8 mouse cellular contexts compared by ENCODE assay signal in the genomic region with DNA sequence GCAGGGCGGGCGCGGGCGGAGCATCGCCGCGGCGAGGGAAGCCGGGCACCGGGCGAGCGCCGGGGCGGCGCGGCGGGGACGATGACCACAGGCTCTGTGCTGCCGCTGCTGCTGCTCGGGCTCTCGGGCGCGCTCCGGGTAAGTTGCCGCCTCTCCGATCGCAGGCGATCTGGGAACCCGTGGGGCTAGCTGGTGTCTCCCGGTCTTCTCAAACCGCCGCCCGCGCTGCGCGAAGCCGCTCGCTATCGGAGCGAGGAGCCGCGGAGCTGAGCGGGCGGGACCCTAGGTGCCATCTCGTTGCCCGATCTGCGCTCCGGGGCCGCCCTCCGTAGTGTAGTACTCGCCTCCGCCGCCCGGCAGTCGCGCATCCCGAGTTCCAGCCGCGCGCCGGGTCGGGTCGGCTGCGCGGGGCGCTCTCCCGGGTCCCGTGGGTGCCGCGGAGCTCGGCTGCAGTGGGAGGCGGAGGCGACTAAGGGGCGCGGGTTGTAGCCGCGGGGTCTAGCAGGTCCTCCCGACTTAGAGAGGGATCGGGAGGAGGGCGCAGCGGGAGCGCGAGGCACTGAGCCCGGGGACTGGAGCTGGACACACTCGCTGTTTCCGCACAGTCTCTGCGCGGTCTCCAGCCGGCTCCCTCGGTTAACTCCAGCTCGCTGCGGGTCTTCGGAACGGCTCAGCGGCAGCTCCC. TPM values are rescaled to one million over a fixed set of nuclear protein-coding genes. Genes with fewer than 3 reads are reported as not detected.
DNase-seq lines count a peak whose midpoint lies in the region; ATAC-seq lines count a peak whose summit lies in the region.

No protein-coding gene starts in this region.

- H3K9me3 ChIP-seq in forebrain, embryonic 13.5 days (replicated peaks) = no peaks in the 10 kb centered on the region
- H3K9me3 ChIP-seq in hindbrain, embryonic 12.5 days (replicated peaks) = no peaks in the 10 kb centered on the region
- no peaks in the 10 kb centered on the region for H3K9me3 ChIP-seq in limb, embryonic 12.5 days
- no peaks in the 10 kb centered on the region for H3K9me3 ChIP-seq in midbrain, embryonic 12.5 days

- under 1% methylated on average over 71 of the region's 95 CpGs for WGBS in forebrain, embryonic 13.5 days
- under 1% methylated on average over 75 of the region's 95 CpGs for WGBS in hindbrain, embryonic 12.5 days
- WGBS in limb, embryonic 12.5 days = under 1% methylated on average over 90 of the region's 95 CpGs
- WGBS in midbrain, embryonic 12.5 days = under 1% methylated on average over 94 of the region's 95 CpGs

- H3K9ac ChIP-seq in forebrain, embryonic 13.5 days = peak overlapping the region; percentile 87
- peak overlapping the region; percentile 82 for H3K9ac ChIP-seq in hindbrain, embryonic 12.5 days
- peak overlapping the region; percentile 70 for H3K9ac ChIP-seq in limb, embryonic 12.5 days (replicated peaks)
- peak overlapping the region; percentile 69 for H3K9ac ChIP-seq in midbrain, embryonic 12.5 days (replicated peaks)

- peak; percentile 54 for ATAC-seq in cerebellum, adult (ENCODE audit: insufficient number of reproducible peaks, low FRiP score, low TSS enrichment)
- ATAC-seq in forebrain, embryonic 13.5 days = peak; percentile 78
- ATAC-seq in hindbrain, embryonic 12.5 days (ENCODE audit: low FRiP score) = peak; percentile 74
- ATAC-seq in limb, embryonic 12.5 days (ENCODE audit: insufficient number of reproducible peaks, insufficient read depth, low FRiP score, low TSS enrichment, low read depth) = peak; percentile 71
- peak; percentile 80 for ATAC-seq in midbrain, embryonic 12.5 days (ENCODE audit: low FRiP score, low read depth)

- peak overlapping the region; percentile 81 for H3K4me3 ChIP-seq in forebrain, embryonic 13.5 days
- peak overlapping the region; percentile 74 for H3K4me3 ChIP-seq in hindbrain, embryonic 12.5 days
- peak overlapping the region; percentile 71 for H3K4me3 ChIP-seq in limb, embryonic 12.5 days (replicated peaks)
- H3K4me3 ChIP-seq in midbrain, embryonic 12.5 days = peak overlapping the region; percentile 74

- H3K4me1 ChIP-seq in forebrain, embryonic 13.5 days = peaks cover 35% of the 10 kb centered on the region
- peaks cover 29% of the 10 kb centered on the region for H3K4me1 ChIP-seq in hindbrain, embryonic 12.5 days
- H3K4me1 ChIP-seq in limb, embryonic 12.5 days (replicated peaks) = peaks cover 23% of the 10 kb centered on the region
- peaks cover 29% of the 10 kb centered on the region for H3K4me1 ChIP-seq in midbrain, embryonic 12.5 days

- peak overlapping the region; percentile 88 for H3K27ac ChIP-seq in forebrain, embryonic 13.5 days
- H3K27ac ChIP-seq in hindbrain, embryonic 12.5 days = peak overlapping the region; percentile 84
- H3K27ac ChIP-seq in limb, embryonic 12.5 days = peak overlapping the region; percentile 41; the same call in 1 of the 2 replicates
- H3K27ac ChIP-seq in midbrain, embryonic 12.5 days (replicated peaks) = peak overlapping the region; percentile 76

- H3K36me3 ChIP-seq in forebrain, embryonic 13.5 days (ENCODE audit: poor library complexity, severe bottlenecking) = peaks cover 8% of the 10 kb centered on the region; the same call in 1 of the 2 replicates
- H3K36me3 ChIP-seq in hindbrain, embryonic 12.5 days = no peaks in the 10 kb centered on the region
- H3K36me3 ChIP-seq in limb, embryonic 12.5 days = no peaks in the 10 kb centered on the region
- H3K36me3 ChIP-seq in midbrain, embryonic 12.5 days = no peaks in the 10 kb centered on the region

- peak overlapping the region; percentile 93 for H3K4me2 ChIP-seq in forebrain, embryonic 13.5 days
- peak overlapping the region; percentile 92 for H3K4me2 ChIP-seq in hindbrain, embryonic 12.5 days (replicated peaks)
- peak overlapping the region; percentile 96 for H3K4me2 ChIP-seq in limb, embryonic 12.5 days
- H3K4me2 ChIP-seq in midbrain, embryonic 12.5 days (replicated peaks) = peak overlapping the region; percentile 96

- no peak for DNase-seq in cerebellum, adult 11 months
- DNase-seq in adrenal gland, postnatal 25 days = peak; percentile 65
- DNase-seq in testis, postnatal 10 days (ENCODE audit: low spot score) = peak; percentile 55

- H3K27me3 ChIP-seq in forebrain, embryonic 13.5 days = peaks cover 8% of the 10 kb centered on the region; the same call in 1 of the 2 replicates
- peaks cover 31% of the 10 kb centered on the region for H3K27me3 ChIP-seq in hindbrain, embryonic 12.5 days
- H3K27me3 ChIP-seq in limb, embryonic 12.5 days = peaks cover 57% of the 10 kb centered on the region
- H3K27me3 ChIP-seq in midbrain, embryonic 12.5 days = peaks cover 41% of the 10 kb centered on the region

RNA-seq across cellular contexts. Expression of gene Cdh4, which starts 0.5 kb away (rescaled TPM):
- total RNA-seq in adrenal gland, postnatal 25 days (2021) = 4.4 and 5.3 TPM in 2 replicates
- polyA plus RNA-seq in forebrain, embryonic 13.5 days (2015; fragmentation: Nextera tagmentation; extraction: Ambion mirVana) = 30.3 and 43.6 TPM in 2 replicates
- polyA plus RNA-seq in hindbrain, embryonic 12.5 days (2016; fragmentation: Nextera tagmentation; extraction: Ambion mirVana) = 25.1 and 26.1 TPM in 2 replicates
- polyA plus RNA-seq in limb, embryonic 12.5 days (2016; fragmentation: Nextera tagmentation; extraction: Ambion mirVana) = 9.3 and 10.5 TPM in 2 replicates
- 18.2 and 22.3 TPM in 2 replicates for polyA plus RNA-seq in midbrain, embryonic 12.5 days (2016; fragmentation: Nextera tagmentation; extraction: Ambion mirVana)
